Mouse (Mus musculus): ENCODE results near the gene Btbd9. TPM values are rescaled to one million over a fixed set of nuclear protein-coding genes. Genes with fewer than 3 reads are reported as not detected.

The Btbd9 gene
- polyA plus RNA-seq, 1 experiment from 2014 or later: 40.6 TPM

GRCm38 (mm10) chr17:30480381-30480780 is 95.9 kb downstream of the Btbd9 start:
- Histone ChIP-seq H3K4me2 (ENCODE audit: low read depth, low read length) (no peak overlapping the region), H3K4me3 (ENCODE audit: low read depth, low read length) (no peak overlapping the region), H3K36me3 (replicated peaks; ENCODE audit: control insufficient read depth, insufficient read depth, low read depth, low read length) (no peaks in the 10 kb centered on the region), H3K9me3 (replicated peaks; ENCODE audit: control insufficient read depth, low read length) (no peaks in the 10 kb centered on the region), H3K9ac (replicated peaks; ENCODE audit: low read length) (no peak overlapping the region), H3K27me3 (ENCODE audit: control insufficient read depth, insufficient read depth, low read length) (no peaks in the 10 kb centered on the region), H3K4me1 (ENCODE audit: control insufficient read depth, insufficient read depth, low read length) (no peaks in the 10 kb centered on the region), H3K27ac (replicated peaks; ENCODE audit: low read depth, low read length) (no peak overlapping the region)
- DNase-seq (ENCODE audit: low spot score) (no peak), ATAC-seq (replicated peaks; ENCODE audit: insufficient number of reproducible peaks, low FRiP score, low TSS enrichment, low read depth) (no peak)
- 88% methylated on average over 8 of the region's 8 CpGs for WGBS

- no peak overlapping the region for H3K4me3 ChIP-seq (ENCODE audit: low read depth, low read length)
- WGBS: 74% methylated on average over 9 of the region's 9 CpGs
- H3K27me3 ChIP-seq (ENCODE audit: control insufficient read depth, insufficient read depth, low read length): no peaks in the 10 kb centered on the region
- H3K9ac ChIP-seq (replicated peaks; ENCODE audit: low read length): no peak overlapping the region
- DNase-seq (ENCODE audit: low spot score): no peak
- no peaks in the 10 kb centered on the region for H3K4me1 ChIP-seq (ENCODE audit: control insufficient read depth, insufficient read depth, low read length)
- no peak for ATAC-seq (replicated peaks; ENCODE audit: insufficient number of reproducible peaks, low FRiP score, low TSS enrichment, low read depth)
- H3K27ac ChIP-seq (replicated peaks; ENCODE audit: low read depth, low read length): no peak overlapping the region
- no peak overlapping the region for H3K4me2 ChIP-seq (ENCODE audit: low read depth, low read length)
- no peaks in the 10 kb centered on the region for H3K36me3 ChIP-seq (replicated peaks; ENCODE audit: control insufficient read depth, insufficient read depth, low read depth, low read length)
- no peaks in the 10 kb centered on the region for H3K9me3 ChIP-seq (replicated peaks; ENCODE audit: control insufficient read depth, low read length)
These were observed 98.1 kb downstream of the Btbd9 start for GRCm38 (mm10) chr17:30478181-30478580.

DNA sequence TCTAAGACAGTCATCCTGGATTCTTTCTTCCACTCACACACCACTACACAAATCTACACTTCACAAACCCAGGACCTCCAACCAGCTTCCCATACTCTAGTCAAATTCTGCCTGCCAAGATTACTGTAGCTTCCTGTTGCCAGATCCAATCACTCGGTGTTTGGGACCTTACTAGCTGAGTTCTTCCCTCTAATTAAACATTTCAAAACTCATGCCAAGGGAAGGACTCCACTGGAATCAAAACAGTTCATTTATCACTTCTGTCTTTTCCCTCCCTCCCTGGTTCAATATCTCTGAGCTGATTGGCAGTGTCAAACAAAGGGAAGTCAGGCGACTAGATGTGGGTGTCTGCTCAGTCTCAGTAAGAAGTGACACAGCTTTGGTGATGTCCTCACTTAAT is 101.7 kb downstream of the Btbd9 start:
- 68% methylated on average over 2 of the region's 2 CpGs for WGBS
- Histone ChIP-seq H3K27me3 (ENCODE audit: control insufficient read depth, insufficient read depth, low read length) (no peaks in the 10 kb centered on the region), H3K4me1 (ENCODE audit: control insufficient read depth, insufficient read depth, low read length) (no peaks in the 10 kb centered on the region), H3K27ac (replicated peaks; ENCODE audit: low read depth, low read length) (no peak overlapping the region), H3K9ac (replicated peaks; ENCODE audit: low read length) (no peak overlapping the region), H3K4me3 (ENCODE audit: low read depth, low read length) (no peak overlapping the region), H3K9me3 (replicated peaks; ENCODE audit: control insufficient read depth, low read length) (no peaks in the 10 kb centered on the region), H3K36me3 (replicated peaks; ENCODE audit: control insufficient read depth, insufficient read depth, low read depth, low read length) (no peaks in the 10 kb centered on the region), H3K4me2 (ENCODE audit: low read depth, low read length) (no peak overlapping the region)
- DNase-seq (ENCODE audit: low spot score): no peak
- ATAC-seq (replicated peaks; ENCODE audit: insufficient number of reproducible peaks, low FRiP score, low TSS enrichment, low read depth): no peak

- ATAC-seq (replicated peaks; ENCODE audit: insufficient number of reproducible peaks, low FRiP score, low TSS enrichment, low read depth) (no peak), DNase-seq (ENCODE audit: low spot score) (no peak)
- Histone ChIP-seq H3K27ac (replicated peaks; ENCODE audit: low read depth, low read length) (no peak overlapping the region), H3K4me1 (ENCODE audit: control insufficient read depth, insufficient read depth, low read length) (no peaks in the 10 kb centered on the region), H3K27me3 (ENCODE audit: control insufficient read depth, insufficient read depth, low read length) (no peaks in the 10 kb centered on the region), H3K4me2 (ENCODE audit: low read depth, low read length) (no peak overlapping the region), H3K9me3 (replicated peaks; ENCODE audit: control insufficient read depth, low read length) (no peaks in the 10 kb centered on the region), H3K9ac (replicated peaks; ENCODE audit: low read length) (no peak overlapping the region), H3K36me3 (replicated peaks; ENCODE audit: control insufficient read depth, insufficient read depth, low read depth, low read length) (no peaks in the 10 kb centered on the region), H3K4me3 (ENCODE audit: low read depth, low read length) (no peak overlapping the region)
- WGBS: 88% methylated on average over 10 of the region's 10 CpGs
These were observed 103.5 kb downstream of the Btbd9 start for GRCm38 (mm10) chr17:30472776-30473175.

GRCm38 (mm10) chr17:30471512-30471911 is 104.8 kb downstream of the Btbd9 start:
- Histone ChIP-seq H3K27me3 (ENCODE audit: control insufficient read depth, insufficient read depth, low read length) (no peaks in the 10 kb centered on the region), H3K9me3 (replicated peaks; ENCODE audit: control insufficient read depth, low read length) (no peaks in the 10 kb centered on the region), H3K4me1 (ENCODE audit: control insufficient read depth, insufficient read depth, low read length) (no peaks in the 10 kb centered on the region), H3K4me3 (ENCODE audit: low read depth, low read length) (no peak overlapping the region), H3K27ac (replicated peaks; ENCODE audit: low read depth, low read length) (no peak overlapping the region), H3K36me3 (replicated peaks; ENCODE audit: control insufficient read depth, insufficient read depth, low read depth, low read length) (no peaks in the 10 kb centered on the region), H3K9ac (replicated peaks; ENCODE audit: low read length) (no peak overlapping the region), H3K4me2 (ENCODE audit: low read depth, low read length) (no peak overlapping the region)
- DNase-seq (ENCODE audit: low spot score) (no peak), ATAC-seq (replicated peaks; ENCODE audit: insufficient number of reproducible peaks, low FRiP score, low TSS enrichment, low read depth) (no peak)
- 72% methylated on average over 7 of the region's 7 CpGs for WGBS

DNA sequence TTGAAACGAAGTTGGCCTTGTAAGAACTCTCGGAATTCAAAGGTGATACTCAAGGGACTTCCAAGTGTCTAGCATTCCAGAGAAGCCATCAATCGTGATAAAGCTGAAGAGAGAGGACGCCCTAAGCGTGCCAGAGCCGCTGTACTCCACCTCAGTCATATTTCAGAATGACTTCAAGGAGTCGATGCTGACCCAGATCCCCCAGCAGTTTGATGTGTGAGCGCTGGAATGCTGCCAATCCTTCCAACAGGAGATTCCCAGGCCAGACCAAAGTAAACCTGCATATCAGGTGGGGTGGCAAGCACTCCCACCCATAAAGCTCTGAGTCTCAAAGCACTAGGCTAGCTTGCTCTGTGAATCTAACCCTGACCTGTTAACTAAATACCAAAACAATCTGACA is 105.5 kb downstream of the Btbd9 start:
- DNase-seq (ENCODE audit: low spot score) (no peak), ATAC-seq (replicated peaks; ENCODE audit: insufficient number of reproducible peaks, low FRiP score, low TSS enrichment, low read depth) (no peak)
- no peak overlapping the region for H3K27ac ChIP-seq (replicated peaks; ENCODE audit: low read depth, low read length)
- no peaks in the 10 kb centered on the region for H3K9me3 ChIP-seq (replicated peaks; ENCODE audit: control insufficient read depth, low read length)
- no peaks in the 10 kb centered on the region for H3K4me1 ChIP-seq (ENCODE audit: control insufficient read depth, insufficient read depth, low read length)
- no peaks in the 10 kb centered on the region for H3K36me3 ChIP-seq (replicated peaks; ENCODE audit: control insufficient read depth, insufficient read depth, low read depth, low read length)
- H3K4me3 ChIP-seq (ENCODE audit: low read depth, low read length): no peak overlapping the region
- no peak overlapping the region for H3K9ac ChIP-seq (replicated peaks; ENCODE audit: low read length)
- H3K4me2 ChIP-seq (ENCODE audit: low read depth, low read length): no peak overlapping the region
- H3K27me3 ChIP-seq (ENCODE audit: control insufficient read depth, insufficient read depth, low read length): no peaks in the 10 kb centered on the region
- WGBS: 58% methylated on average over 8 of the region's 8 CpGs

DNA sequence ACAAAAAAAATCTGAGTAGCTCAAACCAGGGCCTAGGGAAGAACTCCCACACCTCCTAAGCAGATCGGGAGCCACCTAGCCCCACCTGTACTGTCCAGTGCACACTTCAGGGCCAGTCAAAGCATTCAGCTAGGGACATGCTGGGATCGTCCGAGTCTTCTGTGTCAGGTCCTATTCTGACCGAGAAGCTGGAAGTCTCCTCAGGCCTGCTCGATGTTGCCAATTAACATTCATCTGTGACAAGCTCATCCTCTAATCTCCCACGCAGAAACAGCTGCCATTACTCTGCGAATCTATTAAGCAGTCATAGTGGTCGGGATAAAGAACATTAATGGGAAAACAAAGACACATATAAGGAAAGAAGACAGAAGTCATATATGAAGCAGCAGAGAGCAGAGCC is 106.0 kb downstream of the Btbd9 start:
- H3K27ac ChIP-seq (replicated peaks; ENCODE audit: low read depth, low read length): no peak overlapping the region
- H3K4me3 ChIP-seq (ENCODE audit: low read depth, low read length): no peak overlapping the region
- H3K27me3 ChIP-seq (ENCODE audit: control insufficient read depth, insufficient read depth, low read length): no peaks in the 10 kb centered on the region
- no peaks in the 10 kb centered on the region for H3K4me1 ChIP-seq (ENCODE audit: control insufficient read depth, insufficient read depth, low read length)
- WGBS: 72% methylated on average over 8 of the region's 8 CpGs
- no peak overlapping the region for H3K9ac ChIP-seq (replicated peaks; ENCODE audit: low read length)
- ATAC-seq (replicated peaks; ENCODE audit: insufficient number of reproducible peaks, low FRiP score, low TSS enrichment, low read depth): no peak
- no peaks in the 10 kb centered on the region for H3K36me3 ChIP-seq (replicated peaks; ENCODE audit: control insufficient read depth, insufficient read depth, low read depth, low read length)
- H3K9me3 ChIP-seq (replicated peaks; ENCODE audit: control insufficient read depth, low read length): no peaks in the 10 kb centered on the region
- no peak overlapping the region for H3K4me2 ChIP-seq (ENCODE audit: low read depth, low read length)
- no peak for DNase-seq (ENCODE audit: low spot score)

DNA sequence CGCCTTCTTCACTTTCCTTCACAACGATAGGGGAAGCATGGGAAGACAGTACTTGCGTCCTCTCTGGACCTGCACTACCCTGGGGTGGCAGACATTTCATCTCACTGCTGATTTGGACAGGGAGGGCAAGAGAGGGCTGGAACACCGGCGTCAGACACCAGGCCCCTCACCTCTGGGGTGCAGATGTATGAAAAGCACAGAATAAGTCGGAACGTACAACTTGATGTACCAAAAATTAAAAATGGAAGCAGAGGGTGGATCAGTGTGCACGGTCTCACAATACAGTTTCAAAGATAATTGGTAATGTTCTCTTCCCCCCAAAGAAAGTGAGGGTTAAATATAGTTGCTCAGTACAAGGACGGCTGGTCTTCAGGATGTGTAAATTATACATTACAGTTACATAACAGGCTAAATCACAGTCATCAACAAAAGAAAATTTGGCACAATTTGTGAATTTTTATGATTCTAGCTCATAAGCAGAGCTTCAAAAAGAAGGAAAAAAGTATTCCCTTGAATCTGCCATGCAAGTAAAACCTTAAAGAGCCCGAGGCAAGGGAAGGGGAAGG is 106.7 kb downstream of the Btbd9 start:
- 83% methylated on average over 10 of the region's 10 CpGs for WGBS
- H3K4me3 ChIP-seq (ENCODE audit: low read depth, low read length): no peak overlapping the region
- H3K27ac ChIP-seq (replicated peaks; ENCODE audit: low read depth, low read length): no peak overlapping the region
- ATAC-seq (replicated peaks; ENCODE audit: insufficient number of reproducible peaks, low FRiP score, low TSS enrichment, low read depth): no peak
- no peak overlapping the region for H3K4me2 ChIP-seq (ENCODE audit: low read depth, low read length)
- no peak overlapping the region for H3K9ac ChIP-seq (replicated peaks; ENCODE audit: low read length)
- no peaks in the 10 kb centered on the region for H3K36me3 ChIP-seq (replicated peaks; ENCODE audit: control insufficient read depth, insufficient read depth, low read depth, low read length)
- H3K9me3 ChIP-seq (replicated peaks; ENCODE audit: control insufficient read depth, low read length): no peaks in the 10 kb centered on the region
- H3K27me3 ChIP-seq (ENCODE audit: control insufficient read depth, insufficient read depth, low read length): no peaks in the 10 kb centered on the region
- DNase-seq (ENCODE audit: low spot score): no peak
- no peaks in the 10 kb centered on the region for H3K4me1 ChIP-seq (ENCODE audit: control insufficient read depth, insufficient read depth, low read length)
